Mouse (Mus musculus) embryonic facial prominence, embryonic 14.5 days (tissue): Measurements from ENCODE around the gene Elmod3. TPM values are rescaled to one million over a fixed set of nuclear protein-coding genes. Genes with fewer than 3 reads are reported as not detected.
A peak's percentile ranks its signal among the peaks of the same experiment; 100 is the strongest.

Experiments used
- ATAC-seq: fragments of 200-750 bp; cut with Nextera tagmentation; 2 replicates; pipeline ENCODE4 v1.8.0; 2017; ENCODE audit warnings: low read depth, moderate number of reproducible peaks, moderate TSS enrichment
- DNase-seq: peaks from one replicate; pipeline ENCODE4 v3.0.0-alpha.2; 2015; ENCODE audit warnings: low spot score
- H3K27ac ChIP-seq: fragments of 300-500 bp; sonication (generic); replicated peaks from 2 replicates; pipeline ENCODE4 v1.5.1; 2014; ENCODE audit warnings: low read depth, mild to moderate bottlenecking, low read length, moderate library complexity
- H3K27me3 ChIP-seq: fragments of 300-500 bp; sonication (generic); replicated peaks from 2 replicates; pipeline ENCODE4 v1.6.1; 2014; ENCODE audit warnings: low read length; ENCODE audit not compliant: control insufficient read depth, insufficient read depth
- H3K36me3 ChIP-seq: fragments of 300-500 bp; sonication (generic); 2 replicates; pipeline ENCODE4 v1.6.1; 2014; ENCODE audit warnings: low read length, mixed read lengths; ENCODE audit not compliant: control insufficient read depth, insufficient read depth
- H3K4me1 ChIP-seq: fragments of 300-500 bp; sonication (generic); 2 replicates; pipeline ENCODE4 v1.6.1; 2014; ENCODE audit warnings: antibody characterized with exemption, low read length; ENCODE audit not compliant: control insufficient read depth, insufficient read depth
- H3K4me2 ChIP-seq: fragments of 300-500 bp; sonication (generic); 2 replicates; pipeline ENCODE4 v1.6.1; 2014; ENCODE audit warnings: low read depth, mild to moderate bottlenecking, low read length, moderate library complexity, mixed read lengths
- H3K4me3 ChIP-seq: fragments of 300-500 bp; sonication (generic); 2 replicates; pipeline ENCODE4 v1.5.1; 2014; ENCODE audit warnings: low read depth, mild to moderate bottlenecking, low read length
- H3K9ac ChIP-seq: fragments of 300-500 bp; sonication (generic); 2 replicates; pipeline ENCODE4 v1.6.1; 2014; ENCODE audit warnings: low read depth, mild to moderate bottlenecking, low read length, moderate library complexity, mixed read lengths
- H3K9me3 ChIP-seq: fragments of 300-500 bp; sonication (generic); 2 replicates; pipeline ENCODE4 v1.6.1; 2016; ENCODE audit warnings: low read length; ENCODE audit not compliant: control insufficient read depth
- WGBS: fragments of 180-500 bp; shearing (Covaris S2); extraction: QIAGEN DNeasy Blood & Tissue Kit; methylation state at CpG from one replicate; pipeline ENCODE4 v1.1.7; 2014; 5-methylcytosine and 5-hydroxymethylcytosine counted together
- polyA plus RNA-seq: library from polyadenylated mRNA; unstranded; fragments of >200 nt; fragmentation: Nextera tagmentation; extraction: Ambion mirVana; gene quantifications from 2 replicates; pipeline ENCODE4 v1.2.1, GENCODE M21; 2014

Elmod3 gene
- polyA plus RNA-seq, 1 experiment from 2014 or later = 18.7 TPM

GRCm38 (mm10) chr6:72604066-72604465, 5.9 kb upstream of the Elmod3 start:
- Histone ChIP-seq H3K4me1 (peaks cover 2% of the 10 kb centered on the region; the same call in 1 of the 2 replicates), H3K4me2 (no peak overlapping the region), H3K27me3 (no peaks in the 10 kb centered on the region), H3K4me3 (no peak overlapping the region), H3K9me3 (no peaks in the 10 kb centered on the region), H3K9ac (no peak overlapping the region), H3K27ac (no peak overlapping the region), H3K36me3 (peaks cover 43% of the 10 kb centered on the region)
- DNase-seq (no peak), ATAC-seq (no peak)
- 85% methylated on average over 2 of the region's 2 CpGs for WGBS

GRCm38 (mm10) chr6:72601732-72602131, 3.5 kb upstream of the Elmod3 start:
- no peak overlapping the region for H3K9ac ChIP-seq
- no peak overlapping the region for H3K4me3 ChIP-seq
- H3K36me3 ChIP-seq = peaks cover 30% of the 10 kb centered on the region
- 41% methylated on average over 1 of the region's 1 CpGs for WGBS
- no peak for ATAC-seq
- no peaks in the 10 kb centered on the region for H3K9me3 ChIP-seq
- H3K27ac ChIP-seq = no peak overlapping the region
- H3K4me1 ChIP-seq = peaks cover 12% of the 10 kb centered on the region
- H3K4me2 ChIP-seq = no peak overlapping the region
- peak; percentile 71 for DNase-seq
- no peaks in the 10 kb centered on the region for H3K27me3 ChIP-seq

GRCm38 (mm10) chr6:72600771-72601170, 2.6 kb upstream of the Elmod3 start:
- no peaks in the 10 kb centered on the region for H3K27me3 ChIP-seq
- DNase-seq (no peak), ATAC-seq (no peak)
- H3K9me3 ChIP-seq = no peaks in the 10 kb centered on the region
- 87% methylated on average over 12 of the region's 12 CpGs for WGBS
- no peak overlapping the region for H3K9ac ChIP-seq
- H3K4me3 ChIP-seq = no peak overlapping the region
- H3K27ac ChIP-seq = no peak overlapping the region
- H3K36me3 ChIP-seq = peaks cover 20% of the 10 kb centered on the region
- H3K4me2 ChIP-seq = no peak overlapping the region
- peaks cover 12% of the 10 kb centered on the region for H3K4me1 ChIP-seq

GRCm38 (mm10) chr6:72600216-72600615, 2.0 kb upstream of the Elmod3 start:
- Histone ChIP-seq H3K4me2 (no peak overlapping the region), H3K27me3 (no peaks in the 10 kb centered on the region), H3K9ac (no peak overlapping the region), H3K4me1 (peaks cover 12% of the 10 kb centered on the region), H3K4me3 (no peak overlapping the region), H3K27ac (no peak overlapping the region), H3K9me3 (no peaks in the 10 kb centered on the region), H3K36me3 (peaks cover 14% of the 10 kb centered on the region; the same call in 1 of the 2 replicates)
- DNase-seq (no peak), ATAC-seq (no peak)
- 75% methylated on average over 6 of the region's 6 CpGs for WGBS

GRCm38 (mm10) chr6:72598791-72599557, 761 bp upstream of the Elmod3 start:
- Histone ChIP-seq H3K9me3 (no peaks in the 10 kb centered on the region), H3K36me3 (0 out of 2 replicates have a peak, but pooled peaks cover 3% of the 10 kb centered on the region), H3K27me3 (no peaks in the 10 kb centered on the region), H3K4me1 (peaks cover 12% of the 10 kb centered on the region), H3K4me2 (peak overlapping the region; percentile 64), H3K4me3 (peak overlapping the region; percentile 64), H3K27ac (peak overlapping the region; percentile 81), H3K9ac (peak overlapping the region; percentile 63)
- WGBS = 35% methylated on average over 12 of the region's 12 CpGs
- DNase-seq = peak; percentile 84
- ATAC-seq = peak; percentile 24; the same call in 1 of the 2 replicates

- 0 out of 2 replicates have a peak overlapping the region, but pooled peaks have one; percentile 56 for H3K27ac ChIP-seq
- no peak for ATAC-seq
Measured at GRCm38 (mm10) chr6:72597083-72597874, 934 bp downstream of the Elmod3 start.

GRCm38 (mm10) chr6:72593914-72594313, 4.3 kb downstream of the Elmod3 start:
- H3K27ac ChIP-seq = no peak overlapping the region
- H3K9ac ChIP-seq = no peak overlapping the region
- no peaks in the 10 kb centered on the region for H3K9me3 ChIP-seq
- WGBS = 56% methylated on average over 5 of the region's 5 CpGs
- H3K4me1 ChIP-seq = peaks cover 9% of the 10 kb centered on the region
- H3K4me3 ChIP-seq = no peak overlapping the region
- no peaks in the 10 kb centered on the region for H3K27me3 ChIP-seq
- no peaks in the 10 kb centered on the region for H3K36me3 ChIP-seq
- no peak overlapping the region for H3K4me2 ChIP-seq
- ATAC-seq = no peak
- DNase-seq = no peak

More at GRCm38 (mm10) chr6:72597083-72597874, 934 bp downstream of the Elmod3 start:
- Histone ChIP-seq H3K27me3 (no peaks in the 10 kb centered on the region), H3K9me3 (no peaks in the 10 kb centered on the region), H3K4me2 (peak overlapping the region; percentile 64), H3K4me1 (peaks cover 12% of the 10 kb centered on the region), H3K4me3 (peak overlapping the region; percentile 64), H3K9ac (peak overlapping the region; percentile 73), H3K36me3 (no peaks in the 10 kb centered on the region)
- 34% methylated on average over 13 of the region's 13 CpGs for WGBS
- DNase-seq = peak; percentile 30

GRCm38 (mm10) chr6:72593011-72593803, 5.0 kb downstream of the Elmod3 start:
- 75% methylated on average over 6 of the region's 6 CpGs for WGBS
- no peak for DNase-seq
- Histone ChIP-seq H3K9ac (no peak overlapping the region), H3K4me2 (no peak overlapping the region), H3K4me3 (no peak overlapping the region), H3K4me1 (peaks cover 9% of the 10 kb centered on the region), H3K27ac (no peak overlapping the region), H3K27me3 (no peaks in the 10 kb centered on the region), H3K9me3 (no peaks in the 10 kb centered on the region), H3K36me3 (no peaks in the 10 kb centered on the region)
- no peak for ATAC-seq
